Mouse (Mus musculus) ES-E14 (cell line): ENCODE measurements around the gene Mgat4c.

ENCODE experiments used
- CHD2 ChIP-seq: IDR thresholded peaks from 2 replicates; pipeline ENCODE4 v1.6.1; 2014; ENCODE audit warnings: mild to moderate bottlenecking, low read depth, low read length, inconsistent platforms
- HCFC1 ChIP-seq: IDR thresholded peaks from 2 replicates; pipeline ENCODE4 v1.6.1; 2012; ENCODE audit warnings: low read length, inconsistent platforms, borderline replicate concordance; ENCODE audit not compliant: insufficient read depth

GRCm38 (mm10) chr10:101681437-101681912 lies at the start of gene Mgat4c:
- no peak for TF ChIP-seq HCFC1
- TF ChIP-seq CHD2 = no peak
